Mouse (Mus musculus) subcutaneous adipose tissue, adult 2 months (tissue): Measurements from ENCODE around the gene Olfr835. TPM values are rescaled to one million over a fixed set of nuclear protein-coding genes. Genes with fewer than 3 reads are reported as not detected.

Experiments
- polyA plus RNA-seq: library from polyadenylated mRNA; depleted of rRNA; stranded (reverse); fragments of >200 nt; gene quantifications from 2 replicates; pipeline ENCODE4 v1.2.3, GENCODE M21; 2012; ENCODE audit warnings: low replicate concordance; rRNA removed

The Olfr835 gene
- polyA plus RNA-seq, result not detected in 2 replicates

GRCm38 (mm10) chr9:19032435-19032834, at the start of gene Olfr835:
Gene Olfr835, plus strand, starts transcription at chr9:19032735.

GRCm38 (mm10) chr9:18987690-18988089, 44.8 kb upstream of the Olfr835 start, which contains the start of gene Olfr834:
Gene Olfr834, plus strand, starts transcription at chr9:18987990.

Other genes with a start within 250 kb of the Olfr835 start
- not detected in 2 replicates for gene Olfr828, start 213.2 kb upstream of the Olfr835 start, polyA plus RNA-seq
- not detected in 2 replicates for gene Olfr829, start 177.8 kb upstream of the Olfr835 start, polyA plus RNA-seq
- gene Olfr830, start 158.0 kb upstream of the Olfr835 start, polyA plus RNA-seq, result not detected in 2 replicates
- not detected in 2 replicates for gene Olfr832, start 95.6 kb upstream of the Olfr835 start, polyA plus RNA-seq
- not detected in 2 replicates for gene Olfr834, start 44.7 kb upstream of the Olfr835 start, polyA plus RNA-seq
- not detected in 2 replicates for gene Olfr836, start 87.6 kb downstream of the Olfr835 start, polyA plus RNA-seq
- gene Olfr837, start 103.6 kb downstream of the Olfr835 start, polyA plus RNA-seq, result not detected in 2 replicates
- not detected in 2 replicates for gene Olfr839-ps1, start 144.6 kb downstream of the Olfr835 start, polyA plus RNA-seq
- gene Olfr843, start 219.3 kb downstream of the Olfr835 start, polyA plus RNA-seq, result not detected in 2 replicates